Mouse (Mus musculus) layer of hippocampus, adult 9-11 months (tissue): ENCODE results near the gene Trip4.

Experiments used
- DNase-seq: peaks from one replicate; pipeline ENCODE4 v3.0.0; 2022

Trip4 gene

DNA sequence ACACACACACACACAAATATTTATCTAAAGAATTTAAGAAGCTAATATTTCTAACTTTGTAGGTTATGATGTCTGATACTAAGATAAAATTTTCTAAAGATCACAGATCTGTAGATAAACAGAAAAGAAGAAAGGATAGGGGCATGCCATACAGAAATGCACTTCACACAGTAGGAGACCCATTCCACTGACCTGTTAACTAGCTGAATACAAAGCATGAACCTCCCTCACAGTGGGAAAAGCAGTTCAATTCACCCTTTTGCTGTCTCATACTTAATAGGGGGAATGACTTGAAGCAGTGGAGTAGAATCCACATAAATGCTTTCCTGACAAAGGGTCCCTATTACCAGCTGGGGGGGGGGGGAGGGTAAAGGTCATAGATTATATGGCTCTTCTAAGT, 75.0 kb downstream of the Trip4 start:
- DNase-seq = no peak

DNA sequence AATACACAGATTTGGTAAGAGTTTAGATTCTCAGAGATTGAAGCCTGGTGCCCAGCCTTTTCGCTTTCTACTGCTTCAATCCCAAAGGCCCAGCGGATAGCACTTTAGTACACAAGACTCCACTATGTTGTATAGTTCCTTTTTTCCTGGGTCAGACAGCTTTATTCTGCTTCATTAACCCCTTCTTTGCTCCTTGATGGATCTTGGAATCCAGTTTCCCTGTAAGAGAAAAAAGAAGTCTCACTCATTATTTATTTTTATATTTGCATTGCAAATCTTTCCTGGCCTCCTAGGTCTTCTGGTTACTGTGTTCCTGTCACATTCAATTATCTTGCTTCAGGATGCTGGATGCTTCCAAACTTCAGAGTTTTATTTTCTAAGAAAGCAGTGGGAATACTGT, 75.4 kb downstream of the Trip4 start:
- no peak for DNase-seq

DNA sequence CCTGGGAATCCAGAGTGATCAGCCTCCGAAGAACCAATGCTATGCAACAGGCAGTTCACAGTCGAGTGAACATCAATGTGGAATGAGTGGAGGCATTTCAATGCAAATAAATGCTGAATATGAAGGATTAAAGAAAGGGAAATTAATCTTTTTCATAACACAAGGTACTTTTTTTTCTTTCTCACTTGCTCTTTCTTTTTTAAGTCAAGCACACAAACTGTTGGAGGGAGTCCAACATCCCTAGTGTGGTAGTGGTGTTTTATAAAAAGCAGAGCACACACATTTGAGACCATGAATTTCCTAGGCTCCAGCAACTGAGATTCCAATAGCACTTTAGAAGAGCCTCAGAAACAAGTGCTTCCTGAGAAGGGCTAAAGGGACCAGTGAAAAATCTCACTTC, 76.6 kb downstream of the Trip4 start:
- DNase-seq = no peak

DNA sequence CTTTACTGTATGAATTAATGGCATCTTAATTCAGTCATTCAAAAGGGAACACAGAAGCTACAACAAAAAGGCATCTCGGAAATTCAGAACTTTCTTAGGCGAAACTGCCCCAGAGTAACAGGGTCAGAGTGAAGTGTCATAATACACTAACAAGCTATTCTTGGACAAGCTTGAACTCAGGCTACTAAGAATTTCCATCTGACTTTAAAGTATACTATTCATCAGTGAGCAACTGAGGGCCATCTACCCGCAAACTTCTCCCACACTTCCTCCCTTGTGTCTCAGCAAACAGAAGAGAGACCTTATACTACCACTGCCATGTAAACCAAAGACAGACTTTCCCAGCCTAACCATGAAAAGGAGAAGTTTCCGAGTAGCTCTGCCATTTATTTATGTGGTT, 77.4 kb downstream of the Trip4 start:
- DNase-seq = no peak

DNA sequence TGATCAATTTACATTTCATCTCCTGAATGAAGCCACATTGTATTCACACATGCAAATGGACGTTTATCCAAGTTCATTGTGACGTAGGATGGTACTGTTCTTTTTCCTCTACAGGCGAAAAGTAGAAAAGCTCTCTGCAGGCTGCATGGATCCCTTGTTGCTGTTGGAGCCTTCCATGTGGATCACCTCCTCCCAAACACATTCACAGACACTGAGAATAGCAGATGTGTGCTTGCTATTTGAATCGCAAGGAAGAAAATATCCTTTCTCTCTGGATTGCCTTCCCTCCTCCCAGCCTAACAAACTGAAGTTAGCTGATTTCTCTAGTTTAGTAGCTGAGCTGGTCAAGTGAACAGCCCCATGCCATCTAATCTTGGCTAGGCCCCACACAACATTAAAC, 78.3 kb downstream of the Trip4 start:
- peak; percentile 43 for DNase-seq

DNA sequence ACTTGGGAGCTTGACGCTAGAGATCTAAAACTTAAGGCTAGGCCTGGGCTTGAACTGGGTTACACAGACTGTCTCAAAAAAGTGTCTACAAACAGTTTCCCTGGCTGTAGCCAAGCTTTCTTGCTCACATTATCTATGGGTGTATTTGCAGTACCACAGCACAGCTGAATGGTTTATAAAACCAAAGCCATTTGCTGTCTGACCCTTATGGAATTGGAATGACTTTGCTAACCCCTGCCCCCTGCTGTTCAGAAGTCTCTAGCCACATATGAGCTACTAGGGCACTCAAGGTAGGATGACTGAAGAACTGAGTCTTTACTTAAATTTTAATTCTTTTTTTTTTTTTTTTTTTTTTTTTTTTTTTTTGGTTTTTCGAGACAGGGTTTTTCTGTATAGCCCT, 79.2 kb downstream of the Trip4 start:
- no peak for DNase-seq

DNA sequence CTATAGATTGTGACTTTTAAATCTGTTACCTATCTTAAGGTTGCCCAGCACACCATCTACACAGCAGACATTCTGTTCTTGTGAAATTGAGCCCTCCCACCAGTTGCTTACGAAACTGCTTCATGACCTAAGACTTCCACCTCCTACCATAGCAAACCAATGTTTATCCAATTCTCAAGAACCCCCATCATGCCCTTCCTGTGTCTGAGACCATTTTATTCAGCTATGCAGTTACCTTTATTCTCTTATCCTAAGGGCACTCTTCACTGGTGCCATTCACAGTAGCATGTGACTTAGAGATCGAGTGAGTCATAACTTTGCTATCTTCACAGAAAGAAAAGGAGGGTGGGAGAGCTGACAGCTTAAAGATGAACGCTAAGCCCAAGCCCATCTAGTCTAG, 80.1 kb downstream of the Trip4 start:
- no peak for DNase-seq

DNA sequence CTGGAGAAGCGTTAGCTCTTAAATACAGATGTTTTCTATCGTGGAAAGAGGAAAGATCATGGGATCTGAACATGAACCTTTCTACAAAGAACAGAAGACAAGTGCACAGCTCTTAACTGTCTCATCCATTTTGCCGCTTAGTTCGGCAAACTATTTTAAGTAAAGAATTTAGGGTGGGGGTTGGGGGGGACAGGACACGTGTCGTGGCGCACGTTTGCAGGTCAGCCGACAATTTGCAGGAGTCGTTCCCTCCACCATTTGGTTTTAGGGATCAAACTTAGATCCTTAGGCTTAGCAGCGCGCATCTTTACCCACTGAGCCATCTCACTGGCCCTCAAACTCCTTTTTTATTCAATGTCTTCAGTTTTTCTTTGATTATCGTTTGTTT, 80.6 kb downstream of the Trip4 start:
- no peak for DNase-seq

DNA sequence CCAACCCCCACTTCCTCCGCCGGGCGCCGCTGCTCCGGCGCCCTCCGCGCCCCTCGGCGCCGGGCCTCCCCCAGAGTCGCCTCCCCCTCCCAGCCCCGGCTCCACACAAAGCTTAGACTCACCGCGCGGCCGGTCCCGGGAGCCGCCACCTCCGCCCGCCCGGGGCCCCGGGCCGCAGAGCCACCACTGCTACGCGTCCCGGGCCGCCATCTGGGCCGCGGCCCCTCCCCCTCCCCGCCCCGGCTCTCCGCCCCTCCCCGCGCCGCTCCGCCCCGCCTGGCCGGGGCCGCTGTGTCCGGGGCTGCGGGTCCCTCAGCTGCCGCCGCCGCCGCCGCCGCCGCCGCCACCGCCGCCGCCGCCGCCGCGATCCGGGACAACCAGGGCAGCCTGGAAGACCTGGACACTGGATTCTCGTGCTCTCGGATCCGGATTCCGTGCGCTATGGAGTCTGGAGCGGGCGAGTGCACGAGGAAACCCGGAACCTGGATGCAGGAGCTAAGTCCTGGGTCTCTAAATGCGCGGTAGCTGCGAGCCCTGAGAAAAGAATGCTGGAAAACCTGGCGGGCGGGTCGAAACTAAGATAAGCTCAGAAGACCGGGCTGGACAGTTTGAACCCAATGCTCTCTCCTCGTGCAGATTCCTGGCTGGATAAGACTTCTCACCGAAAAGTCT, 81.1 kb downstream of the Trip4 start, which contains the start of gene Zfp609:
Gene Zfp609 (minus strand): TSS at position 221 of the 672 bp plus-strand sequence.
- peak; percentile 91 for DNase-seq

DNA sequence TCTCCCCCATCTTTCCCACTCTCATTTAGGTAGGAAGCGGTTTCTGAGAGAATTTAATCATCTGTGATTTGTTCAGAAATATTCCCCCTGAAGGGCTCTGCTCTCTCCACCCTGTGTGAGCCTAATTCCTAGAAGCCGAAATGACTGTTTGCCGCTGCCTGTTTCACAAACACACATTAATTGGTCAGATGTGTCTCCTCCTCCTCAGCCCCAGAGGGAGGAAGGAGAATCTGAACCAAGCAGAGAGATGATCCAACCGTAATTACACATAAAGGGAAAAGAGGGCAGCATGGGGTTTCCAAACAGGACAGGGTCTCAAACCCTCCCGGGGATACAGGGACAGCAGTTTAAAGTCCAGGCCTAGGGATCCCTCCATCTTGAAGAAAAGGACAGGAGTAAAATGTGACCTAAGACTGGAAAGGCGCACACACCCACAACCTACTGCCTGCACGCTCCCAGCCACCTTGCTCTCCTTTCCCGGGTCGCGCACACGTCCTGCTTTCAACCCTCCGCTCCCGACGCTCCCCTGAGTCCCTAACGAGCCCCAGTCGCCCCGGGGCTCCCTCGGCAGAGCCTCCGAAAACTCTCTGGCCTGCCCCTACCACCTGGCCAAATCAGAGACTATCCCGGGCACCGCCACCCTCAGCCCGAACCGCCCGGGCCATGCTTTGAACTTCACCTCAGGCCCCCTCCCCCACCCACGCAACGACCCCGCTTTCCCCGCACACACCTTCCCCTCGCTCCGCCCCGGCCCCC, 81.8 kb downstream of the Trip4 start:
- DNase-seq = peak; percentile 51

DNA sequence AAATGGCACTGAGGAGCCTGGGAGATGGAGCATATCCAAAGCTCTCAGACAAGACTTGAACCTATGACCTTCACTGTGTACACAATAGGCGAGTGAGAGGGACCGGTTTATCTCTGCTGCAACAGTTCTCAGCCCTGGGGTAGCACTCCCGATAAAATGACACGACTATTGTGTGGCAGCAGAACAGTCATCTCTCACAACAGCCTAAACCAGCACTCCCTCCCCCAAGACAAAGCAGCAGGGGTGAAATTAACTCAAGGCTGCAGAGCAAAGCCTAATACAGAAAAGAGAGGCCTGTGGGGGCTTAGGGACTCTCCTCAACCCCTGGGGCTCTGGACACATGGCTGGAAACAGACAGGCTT, 82.4 kb downstream of the Trip4 start:
- DNase-seq = no peak

DNA sequence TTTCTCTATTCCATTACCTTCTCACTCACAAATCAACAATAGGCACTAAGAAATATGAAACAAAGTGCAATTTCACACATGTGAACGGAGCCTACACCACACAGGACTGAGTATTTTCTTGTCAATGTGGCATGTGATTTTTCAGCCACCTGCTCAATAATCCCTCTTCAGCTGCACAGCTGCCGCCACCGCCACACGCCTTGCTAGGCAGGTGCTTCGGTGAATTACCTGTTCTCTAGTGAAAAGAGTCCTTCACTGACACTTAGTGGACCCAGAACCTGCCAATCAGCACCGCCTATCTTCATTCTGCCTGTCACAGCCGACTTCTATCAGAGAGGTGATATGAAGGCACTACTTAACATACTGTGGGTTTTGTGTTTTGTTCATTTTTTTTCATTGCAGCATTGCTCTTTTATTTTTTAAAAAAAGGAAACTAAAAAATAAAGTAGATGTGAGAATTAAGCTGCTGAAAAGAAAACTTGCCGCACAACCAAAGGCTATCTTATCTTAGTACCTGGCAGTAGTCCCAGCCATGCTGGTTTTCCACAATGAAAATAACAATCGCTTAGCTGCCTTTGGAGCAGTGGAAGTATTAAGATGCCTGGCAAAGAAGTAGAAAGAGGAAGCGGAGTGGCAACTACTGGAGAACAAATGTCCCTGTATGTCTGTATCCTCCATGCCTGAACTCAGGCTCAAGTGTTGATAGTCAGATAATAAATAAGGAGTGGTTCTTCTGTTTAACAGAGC, 84.7 kb downstream of the Trip4 start:
- no peak for DNase-seq

DNA sequence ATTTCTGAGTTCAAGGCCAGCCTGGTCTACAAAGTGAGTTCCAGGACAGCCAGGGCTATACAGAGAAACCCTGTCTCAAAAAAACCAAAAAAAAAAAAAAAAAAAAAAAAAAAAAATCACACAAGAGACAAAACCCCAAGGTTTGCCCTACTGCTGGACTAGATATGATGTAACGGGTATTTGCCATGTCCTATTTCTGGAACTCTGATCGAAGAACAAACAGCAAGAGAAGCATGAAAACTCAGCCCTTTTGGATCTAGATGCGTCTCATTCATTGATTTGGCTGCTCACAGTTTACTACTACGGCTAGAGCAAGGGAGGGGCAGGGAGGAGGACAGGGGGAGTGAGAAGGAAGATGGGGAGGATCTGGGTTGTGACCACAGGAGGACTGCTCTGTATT, 86.6 kb downstream of the Trip4 start:
- DNase-seq = no peak

DNA sequence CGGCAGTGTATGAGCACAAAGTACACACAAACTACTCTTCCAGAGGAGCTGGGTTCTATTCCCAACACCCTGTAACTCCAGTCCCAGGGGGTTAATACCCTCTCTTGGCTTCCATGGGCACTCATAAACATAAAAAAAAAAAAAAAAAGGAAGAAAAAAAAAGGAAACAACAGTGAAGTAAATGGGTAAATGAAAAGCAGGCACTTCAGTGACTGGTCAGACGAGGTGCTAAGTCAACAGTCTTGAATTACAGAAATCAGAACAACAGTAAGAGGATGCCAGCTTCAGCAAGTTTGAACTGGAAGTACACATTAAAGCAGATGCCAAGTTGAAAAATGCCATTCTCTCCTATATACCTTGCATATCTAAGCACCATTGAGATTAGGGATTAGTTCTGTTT, 88.3 kb downstream of the Trip4 start:
- DNase-seq = no peak

DNA sequence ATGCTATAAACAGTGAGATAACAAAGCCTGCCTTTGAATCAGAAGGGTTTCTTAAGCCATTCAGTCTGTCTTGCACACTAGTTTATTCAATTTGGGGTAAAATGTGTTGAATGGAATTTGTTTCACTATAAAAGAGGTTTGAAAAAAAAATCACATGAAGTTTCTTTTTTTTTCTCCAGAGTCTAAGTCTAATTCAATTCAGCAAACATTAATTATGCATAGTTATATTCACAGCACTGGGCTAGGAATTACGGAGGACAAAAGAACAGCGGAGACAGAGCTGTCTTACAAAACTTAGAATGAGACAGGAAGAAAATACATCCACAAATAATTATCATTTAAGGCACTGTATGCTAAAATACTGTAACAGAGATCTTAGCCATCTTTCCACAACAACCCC, 90.2 kb downstream of the Trip4 start:
- no peak for DNase-seq

DNA sequence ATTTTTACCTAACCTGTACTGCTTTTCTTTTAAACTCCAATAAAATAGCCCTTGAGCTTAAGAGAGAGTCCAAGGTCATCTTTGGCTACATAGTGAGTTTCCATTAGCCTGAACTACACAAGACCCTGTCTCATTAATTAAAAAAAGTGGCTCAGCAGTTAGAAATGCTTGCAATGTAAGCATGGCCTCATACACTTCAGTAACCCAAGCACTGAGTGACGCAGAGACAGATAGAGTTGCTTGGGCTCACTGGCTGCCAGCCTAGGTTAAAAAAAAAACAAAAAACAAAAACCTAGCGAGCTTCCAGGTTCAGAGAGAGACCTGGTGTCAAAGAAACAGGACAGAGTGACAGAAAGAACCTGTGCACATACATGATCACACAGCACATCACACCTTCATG, 95.8 kb downstream of the Trip4 start:
- no peak for DNase-seq

DNA sequence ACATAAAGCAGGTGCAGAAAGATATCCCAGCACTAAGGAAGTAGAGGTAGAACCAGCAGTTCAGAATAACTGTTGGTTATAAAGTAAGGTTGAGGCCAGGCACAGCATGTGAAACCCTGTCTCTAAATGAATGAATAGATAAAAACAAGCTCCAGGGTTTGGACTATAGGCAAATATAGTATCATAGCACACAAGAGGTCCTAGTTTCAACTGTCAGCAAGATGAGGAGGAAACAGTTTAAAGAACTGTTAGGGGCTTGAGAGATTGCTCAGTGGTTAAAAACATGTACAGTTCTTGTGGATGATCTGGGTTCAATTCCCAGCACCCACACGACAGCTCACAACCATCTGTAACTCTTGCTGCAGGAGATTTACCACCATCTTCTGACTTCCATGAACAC, 96.8 kb downstream of the Trip4 start:
- no peak for DNase-seq

DNA sequence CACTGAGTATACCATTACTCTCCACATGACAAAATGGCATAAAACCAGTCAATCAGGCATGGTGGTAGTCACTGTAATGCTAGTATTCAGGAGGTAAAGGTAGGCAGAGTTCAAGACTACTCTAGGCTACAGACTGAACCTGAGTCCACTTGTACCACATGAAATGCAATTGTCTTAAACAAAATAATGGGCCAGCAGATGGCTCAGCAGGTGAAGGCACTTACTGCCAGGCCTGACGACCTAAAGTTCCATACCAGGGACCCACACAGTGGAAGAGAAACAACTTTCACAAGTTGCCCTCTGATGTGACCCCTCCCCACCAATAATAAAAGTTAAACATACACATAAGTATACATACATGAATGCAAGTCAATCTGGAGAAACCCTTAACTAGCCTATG, 100.8 kb downstream of the Trip4 start:
- no peak for DNase-seq

DNA sequence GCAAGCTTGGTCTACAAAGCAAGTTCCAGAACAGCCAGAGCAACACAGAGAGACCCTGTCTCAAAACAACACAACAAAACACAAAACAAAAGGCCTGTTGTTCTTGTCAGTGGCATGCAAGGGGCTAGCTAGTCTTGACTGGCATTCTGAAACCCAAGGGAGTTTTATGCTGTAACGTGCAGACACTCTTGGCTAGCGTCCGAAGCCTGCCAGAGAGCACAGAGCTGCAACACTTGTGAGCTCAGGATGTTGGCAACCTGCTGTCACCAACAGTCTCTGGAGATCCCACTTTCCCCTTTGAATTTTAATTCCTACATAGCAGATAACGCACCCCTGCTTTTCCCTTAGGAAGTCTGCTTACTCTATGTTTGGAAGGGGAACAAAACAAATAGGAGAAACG, 101.3 kb downstream of the Trip4 start:
- no peak for DNase-seq

DNA sequence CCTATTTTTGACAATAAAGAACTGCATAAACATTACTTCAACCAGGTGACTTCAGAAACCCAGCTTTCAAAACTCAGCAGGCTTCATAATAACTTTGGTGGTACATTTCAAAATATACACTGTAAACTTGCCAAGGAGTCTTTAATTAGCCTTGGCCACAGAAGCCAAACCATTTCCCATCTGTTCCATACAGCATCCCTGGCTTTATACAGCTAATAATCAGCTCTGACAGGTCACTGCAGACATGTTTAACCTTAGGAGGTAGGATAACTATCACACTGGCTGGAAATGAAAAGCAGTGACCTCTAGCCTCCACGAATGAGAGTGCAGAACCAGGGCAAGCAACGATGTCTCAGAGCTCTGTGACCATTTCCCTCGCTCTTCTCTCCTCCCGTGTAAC, 108.8 kb downstream of the Trip4 start:
- no peak for DNase-seq

DNA sequence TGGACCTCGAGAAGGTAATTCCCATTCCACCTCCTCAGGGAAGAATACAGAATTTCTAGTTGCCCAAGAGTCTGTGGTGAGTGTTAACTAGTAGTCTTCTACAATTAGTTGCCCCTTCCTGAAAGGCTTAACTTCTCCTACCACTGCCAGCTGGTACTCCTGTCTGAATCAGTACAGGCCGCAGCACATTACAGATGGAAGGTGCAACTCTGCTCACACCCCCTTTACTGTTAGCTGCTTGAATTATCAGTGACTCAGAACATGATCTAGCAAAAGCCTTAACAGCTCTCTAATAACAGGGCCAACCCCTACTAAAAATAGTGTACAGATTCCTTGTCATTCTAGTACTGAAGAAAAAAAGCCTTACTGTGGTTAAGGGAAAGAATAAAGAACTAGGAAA, 112.9 kb downstream of the Trip4 start:
- DNase-seq = no peak

DNA sequence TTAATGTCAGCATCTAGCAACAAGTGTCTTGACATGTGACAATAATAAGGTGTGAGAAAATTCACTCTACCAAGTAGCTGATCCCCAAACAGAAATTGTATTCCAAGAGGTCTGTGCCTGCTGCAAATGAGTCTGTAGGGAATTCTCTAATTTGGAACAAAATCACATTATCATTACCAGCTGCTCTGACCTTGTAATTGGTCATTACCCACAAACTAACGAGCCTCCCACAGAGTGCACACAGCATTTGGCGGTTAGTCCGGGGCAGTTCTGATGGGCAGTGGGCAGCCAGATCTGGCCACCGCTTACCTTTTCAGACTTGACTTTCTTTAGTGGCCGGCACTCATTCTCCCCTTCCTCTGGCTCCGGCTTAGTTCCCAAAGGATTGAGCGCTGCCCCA, 114.3 kb downstream of the Trip4 start:
- DNase-seq = no peak

DNA sequence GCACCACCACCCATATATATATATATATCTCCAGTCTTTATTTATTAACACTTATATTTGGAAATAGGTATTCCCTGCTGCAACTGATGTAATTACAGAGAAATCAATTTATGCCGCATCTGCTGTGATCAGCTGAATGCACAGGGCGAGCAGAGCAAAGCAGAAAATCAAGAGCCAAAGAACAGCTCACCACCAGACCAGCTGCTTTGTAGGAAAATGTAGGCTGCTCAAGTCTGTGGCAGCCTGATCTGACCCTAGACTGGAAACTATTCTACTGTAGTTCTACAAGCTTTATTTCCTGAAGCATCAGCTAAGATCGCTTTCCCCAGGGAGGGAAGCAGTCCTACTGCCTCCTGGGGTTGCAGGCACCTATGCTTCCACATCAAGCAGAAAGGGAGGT, 115.1 kb downstream of the Trip4 start:
- DNase-seq = no peak

DNA sequence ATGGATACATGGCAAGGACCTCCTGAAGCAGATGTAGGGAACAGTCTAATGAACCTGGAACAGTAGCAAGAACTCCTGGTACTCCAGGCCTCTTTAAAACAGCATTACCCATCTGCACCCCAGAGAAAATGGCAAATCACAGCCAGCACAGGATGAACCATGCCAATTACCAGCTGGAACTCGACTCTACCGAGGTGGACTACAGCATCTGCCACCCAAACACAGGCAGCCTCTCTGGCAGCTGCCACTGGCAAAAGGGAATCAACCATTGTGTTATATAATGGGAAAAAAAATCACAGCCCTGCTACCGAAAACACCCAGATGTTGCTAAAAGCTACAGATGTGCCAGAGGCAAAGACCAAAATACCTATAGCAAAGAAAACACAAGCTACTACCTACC, 115.5 kb downstream of the Trip4 start:
- DNase-seq = peak; percentile 48
